Mouse (Mus musculus) spleen, adult 2 months (tissue): ENCODE data around the gene Dclre1b.

Experiments used
- CTCF ChIP-seq: fragments of 200-500 bp; IDR thresholded peaks from 2 replicates; pipeline ENCODE4 v1.5.1; 2011; ENCODE audit warnings: mild to moderate bottlenecking, inconsistent platforms; ENCODE audit not compliant: insufficient read depth, insufficient read length, insufficient replicate concordance; ENCODE audit errors: extremely low read depth
- POLR2A ChIP-seq: fragments of 200-500 bp; IDR thresholded peaks from 2 replicates; pipeline ENCODE4 v1.6.1; 2011; ENCODE audit warnings: low read depth, low read length, inconsistent platforms

DNA sequence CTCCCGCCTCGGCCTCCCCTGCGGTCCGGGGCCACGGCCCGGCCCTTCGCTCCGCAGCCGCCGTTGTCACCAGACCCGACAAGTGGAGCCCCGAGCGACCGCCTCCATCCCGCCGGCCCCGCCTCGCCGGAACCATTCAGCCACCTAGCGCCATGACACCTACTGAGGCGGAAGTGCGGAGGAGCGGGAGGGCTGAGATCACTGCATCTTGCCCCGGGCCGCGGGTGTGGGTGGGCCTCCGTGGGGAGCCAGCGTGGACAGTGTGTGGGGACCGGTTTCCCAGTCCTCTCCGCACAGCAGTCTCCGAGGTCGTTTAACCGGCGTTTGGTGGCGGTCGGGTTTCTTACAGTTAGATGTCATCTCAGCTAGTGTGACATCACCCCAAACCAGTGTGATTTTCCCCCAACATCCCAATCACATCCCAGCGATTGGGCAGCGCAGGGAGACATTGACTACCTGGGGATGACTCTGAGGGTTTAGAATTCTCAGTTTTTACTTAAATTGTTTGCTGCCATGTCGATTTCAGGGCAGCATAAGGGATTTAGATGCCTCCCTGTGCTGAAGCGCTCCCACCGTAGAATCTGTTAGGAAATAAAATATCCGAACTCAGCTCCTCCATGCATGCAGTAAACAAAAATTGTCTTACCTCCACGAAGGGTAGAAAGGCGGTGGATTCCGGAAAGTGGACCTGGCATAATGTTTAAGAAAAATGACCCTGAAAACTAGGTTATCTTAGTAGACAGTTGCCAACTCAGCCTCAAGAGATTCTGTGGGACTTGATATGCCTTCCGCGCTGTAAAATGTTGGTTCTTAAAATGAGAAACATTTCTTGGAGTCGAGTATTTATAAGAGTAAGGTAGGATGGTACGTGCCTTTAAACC, 17.8 kb downstream of the Dclre1b start, which contains the start of gene Hipk1:
- TF ChIP-seq CTCF (no peak), POLR2A (peak; percentile 88)
